Mouse (Mus musculus) stomach, postnatal 0 days (tissue): ENCODE results near the gene Slc25a43.

ENCODE experiments used
- CTCF ChIP-seq: IDR thresholded peaks from 2 replicates; pipeline ENCODE4 v1.5.1; 2016; ENCODE audit warnings: antibody characterized with exemption, low read depth, mild to moderate bottlenecking, moderate library complexity
- EP300 ChIP-seq: optimal IDR thresholded peaks from 2 replicates; pipeline ENCODE3; 2016; ENCODE audit warnings: antibody characterized with exemption

DNA sequence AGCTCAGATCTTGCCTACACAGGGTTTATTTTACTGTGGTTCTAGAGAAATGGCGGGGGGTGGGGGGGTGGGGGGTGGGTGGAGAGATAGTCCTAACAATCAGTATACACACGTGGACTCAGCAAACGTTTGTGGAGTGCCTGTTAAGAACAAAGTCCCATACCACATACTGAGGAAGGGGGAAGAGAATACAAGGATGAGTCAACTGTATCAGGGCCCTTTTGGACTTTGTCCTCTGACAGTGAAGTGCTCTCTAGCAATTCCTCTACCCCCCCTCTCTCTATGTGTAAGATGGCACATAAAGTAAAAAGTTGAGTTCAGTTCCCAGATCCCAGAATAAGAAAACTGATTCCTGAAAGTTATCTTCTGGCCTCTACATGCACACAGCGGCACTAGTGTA lies 76.1 kb downstream of the Slc25a43 start:
- TF ChIP-seq CTCF (no peak), EP300 (no peak)
